Mouse (Mus musculus) embryonic stem cell, embryonic (primary cell): Measurements from ENCODE around the gene Nmt1.

Experiments
- CTCF ChIA-PET, 4 experiments: fragments of 300-600 bp in 2 of 4; fragments of 350-600 bp in 2 of 4; sonication (Branson Sonifier 250); formaldehyde crosslinking; loops; one replicate each; lab custom pipeline; 2022; ENCODE audit warnings: inconsistent platforms in 2 of 4; lab: Charles Lee
- POLR2A ChIA-PET, 4 experiments: fragments of 300-600 bp in 2 of 4; fragments of 350-600 bp in 2 of 4; sonication (Branson Sonifier 250); formaldehyde crosslinking; loops; one replicate each; lab custom pipeline; 2022; ENCODE audit warnings: antibody characterized with exemption in 4 of 4, inconsistent platforms in 1 of 4; lab: Charles Lee

The Nmt1 gene

GRCm38 (mm10) chr11:103098531-103099190 lies 70.7 kb downstream of the Nmt1 start:
- ChIA-PET POLR2A (interaction anchor here in 3 of 4 experiments (0.6 to 21.5 kb wide), 9 partner anchors 16 to 357 kb away, joined by 3 to 1644 read pairs (median 4); partner anchors contain the start of genes Hexim1 (in 3 of the 3), Hexim2 (in 2 of the 3) and Kif18b (in 1 of the 3)), CTCF (interaction anchor here in 3 of 4 experiments (0.6 to 1.1 kb wide), 3 partner anchors 60 to 173 kb away, joined by 3 to 5 read pairs (median 3); no protein-coding TSS in a partner anchor)

GRCm38 (mm10) chr11:103099352-103099940 lies 71.5 kb downstream of the Nmt1 start:
- POLR2A ChIA-PET, result interaction anchor here (0.7 to 21.5 kb wide), 14 partner anchors 15 to 174 kb away, joined by 3 to 1644 read pairs (median 4); partner anchors contain the start of genes Hexim1 (in 4 of the 4), Hexim2 (in 2 of the 4) and Kif18b (in 1 of the 4)
- CTCF ChIA-PET, result interaction anchor here (0.6 to 1.4 kb wide), 7 partner anchors 33 to 172 kb away, joined by 3 to 8 read pairs (median 3); no protein-coding TSS in a partner anchor

- CTCF ChIA-PET, result interaction anchor here (0.5 to 5.8 kb wide), 12 partner anchors 12 to 1045 kb away, joined by 3 to 87 read pairs (median 4); partner anchors contain the start of gene Hexim1 (in 1 of the 4)
- POLR2A ChIA-PET, result interaction anchor here (0.6 to 21.5 kb wide), 16 partner anchors 14 to 239 kb away, joined by 3 to 1644 read pairs (median 21); partner anchors contain the start of genes Hexim1 (in 4 of the 4) and Hexim2 (in 2 of the 4)
Observed at GRCm38 (mm10) chr11:103100361-103100760, 72.4 kb downstream of the Nmt1 start.

GRCm38 (mm10) chr11:103101481-103101865 lies 73.5 kb downstream of the Nmt1 start, which contains the start of the genes Plcd3 and Acbd4:
Gene Plcd3 (minus strand): TSS chr11:103101658.
Gene Acbd4 (plus strand): TSS chr11:103101682.
- POLR2A ChIA-PET, result interaction anchor here (0.5 to 21.5 kb wide), 38 partner anchors 8 to 741 kb away, joined by 3 to 1644 read pairs (median 8); partner anchors contain the start of genes Hexim1 (in 4 of the 4), Hexim2 (in 3 of the 4), C1ql1 (in 1 of the 4) and Ccdc103 (in 1 of the 4)

GRCm38 (mm10) chr11:103101866-103102501 lies 74.0 kb downstream of the Nmt1 start:
- POLR2A ChIA-PET, result interaction anchor here (0.6 to 21.5 kb wide), 60 partner anchors 8 to 635 kb away, joined by 3 to 1644 read pairs (median 5); partner anchors contain the start of genes Hexim1 (in 4 of the 4), Hexim2 (in 3 of the 4), C1ql1 (in 1 of the 4) and Ccdc103 (in 1 of the 4)
- CTCF ChIA-PET, result interaction anchor here (0.6 to 5.8 kb wide), 86 partner anchors 8 to 505 kb away, joined by 3 to 87 read pairs (median 5); partner anchors contain the start of genes Hexim1 (in 3 of the 4), C1ql1 (in 2 of the 4), Hexim2 (in 2 of the 4) and Dcakd (in 1 of the 4)

More at GRCm38 (mm10) chr11:103101481-103101865, 73.5 kb downstream of the Nmt1 start, which contains the start of the genes Plcd3 and Acbd4:
- CTCF ChIA-PET, result interaction anchor here (0.6 to 5.8 kb wide), 34 partner anchors 8 to 1970 kb away, joined by 3 to 87 read pairs (median 10); partner anchors contain the start of genes Hexim1 (in 3 of the 4), C1ql1 (in 2 of the 4), Dcakd (in 1 of the 4) and Hexim2 (in 1 of the 4)

- POLR2A ChIA-PET, result interaction anchor here (0.5 to 21.5 kb wide), 70 partner anchors 9 to 636 kb away, joined by 3 to 1644 read pairs (median 4); partner anchors contain the start of genes Hexim1 (in 4 of the 4), Hexim2 (in 3 of the 4), C1ql1 (in 1 of the 4) and Dcakd (in 1 of the 4)
- CTCF ChIA-PET, result interaction anchor here (0.6 to 5.8 kb wide), 100 partner anchors 9 to 413 kb away, joined by 3 to 87 read pairs (median 4); partner anchors contain the start of genes Hexim1 (in 3 of the 4), Hexim2 (in 2 of the 4), C1ql1 (in 1 of the 4) and Map3k14 (in 1 of the 4)
Observed at GRCm38 (mm10) chr11:103102725-103103349, 74.8 kb downstream of the Nmt1 start.

GRCm38 (mm10) chr11:103103621-103104020 lies 75.6 kb downstream of the Nmt1 start:
- POLR2A ChIA-PET, result interaction anchor here (0.7 to 21.5 kb wide), 26 partner anchors 11 to 822 kb away, joined by 3 to 1644 read pairs (median 12); partner anchors contain the start of genes Hexim1 (in 4 of the 4) and Hexim2 (in 2 of the 4)
- CTCF ChIA-PET, result interaction anchor here (0.6 to 5.8 kb wide), 18 partner anchors 8 to 281 kb away, joined by 3 to 87 read pairs (median 10); partner anchors contain the start of gene Hexim1 (in 1 of the 4)

GRCm38 (mm10) chr11:103104469-103104868 lies 76.5 kb downstream of the Nmt1 start:
- CTCF ChIA-PET, result interaction anchor here in 3 of 4 experiments (0.9 to 5.8 kb wide), 7 partner anchors 11 to 89 kb away, joined by 3 to 87 read pairs (median 15); partner anchors contain the start of gene Hexim1 (in 1 of the 3)
- POLR2A ChIA-PET, result interaction anchor here (0.8 to 21.5 kb wide), 19 partner anchors 10 to 84 kb away, joined by 3 to 1644 read pairs (median 18); partner anchors contain the start of genes Hexim1 (in 4 of the 4) and Hexim2 (in 3 of the 4)

GRCm38 (mm10) chr11:103105180-103105725 lies 77.3 kb downstream of the Nmt1 start:
- CTCF ChIA-PET, result interaction anchor here in 2 of 4 experiments (0.6 to 5.8 kb wide), 7 partner anchors 8 to 227 kb away, joined by 3 to 80 read pairs (median 4); partner anchors contain the start of gene Hexim1 (in 1 of the 2)
- POLR2A ChIA-PET, result interaction anchor here (0.9 to 21.5 kb wide), 16 partner anchors 9 to 213 kb away, joined by 3 to 1644 read pairs (median 4); partner anchors contain the start of genes Hexim1 (in 4 of the 4) and Hexim2 (in 2 of the 4)

GRCm38 (mm10) chr11:103105810-103106209 lies 77.8 kb downstream of the Nmt1 start:
- CTCF ChIA-PET, result interaction anchor here in 2 of 4 experiments (0.7 to 5.8 kb wide), 6 partner anchors 8 to 227 kb away, joined by 3 to 80 read pairs (median 4); partner anchors contain the start of gene Hexim1 (in 2 of the 2)
- POLR2A ChIA-PET, result interaction anchor here (0.6 to 21.5 kb wide), 16 partner anchors 9 to 213 kb away, joined by 3 to 1644 read pairs (median 4); partner anchors contain the start of genes Hexim1 (in 4 of the 4) and Hexim2 (in 2 of the 4)

GRCm38 (mm10) chr11:103106386-103106785 lies 78.4 kb downstream of the Nmt1 start:
- ChIA-PET POLR2A (interaction anchor here (0.6 to 21.5 kb wide), 14 partner anchors 8 to 214 kb away, joined by 3 to 1644 read pairs (median 6); partner anchors contain the start of genes Hexim1 (in 4 of the 4) and Hexim2 (in 2 of the 4)), CTCF (interaction anchor here in 3 of 4 experiments (0.6 to 2.0 kb wide), 4 partner anchors 9 to 52 kb away, joined by 3 to 8 read pairs (median 4); partner anchors contain the start of gene Hexim1 (in 2 of the 3))

GRCm38 (mm10) chr11:103111301-103111700 lies 83.3 kb downstream of the Nmt1 start:
- POLR2A ChIA-PET, result interaction anchor here (0.6 to 21.5 kb wide), 37 partner anchors 7 to 1178 kb away, joined by 3 to 2603 read pairs (median 4); partner anchors contain the start of genes Acbd4 (in 3 of the 4), Hexim2 (in 3 of the 4), Plcd3 (in 3 of the 4) and C1ql1 (in 1 of the 4)
- CTCF ChIA-PET, result interaction anchor here (0.6 to 2.9 kb wide), 14 partner anchors 9 to 337 kb away, joined by 3 to 46 read pairs (median 6); partner anchors contain the start of genes Acbd4 (in 1 of the 4), Kif18b (in 1 of the 4) and Plcd3 (in 1 of the 4)

GRCm38 (mm10) chr11:103111881-103112551 lies 84.0 kb downstream of the Nmt1 start:
- POLR2A ChIA-PET, result interaction anchor here (0.6 to 21.5 kb wide), 52 partner anchors 8 to 1178 kb away, joined by 3 to 2603 read pairs (median 4); partner anchors contain the start of genes Hexim2 (in 4 of the 4), Acbd4 (in 3 of the 4), Plcd3 (in 3 of the 4) and C1ql1 (in 1 of the 4)

GRCm38 (mm10) chr11:103112552-103112912 lies 84.5 kb downstream of the Nmt1 start:
- ChIA-PET CTCF (interaction anchor here (0.5 to 2.9 kb wide), 10 partner anchors 10 to 226 kb away, joined by 3 to 46 read pairs (median 6); partner anchors contain the start of genes Acbd4 (in 1 of the 4), Hexim2 (in 1 of the 4) and Plcd3 (in 1 of the 4)), POLR2A (interaction anchor here (0.7 to 21.5 kb wide), 39 partner anchors 9 to 1177 kb away, joined by 3 to 2603 read pairs (median 5); partner anchors contain the start of genes Hexim2 (in 4 of the 4), Acbd4 (in 3 of the 4), Plcd3 (in 3 of the 4) and Kif18b (in 1 of the 4))

More at GRCm38 (mm10) chr11:103111881-103112551, 84.0 kb downstream of the Nmt1 start:
- CTCF ChIA-PET, result interaction anchor here (0.5 to 2.9 kb wide), 17 partner anchors 9 to 338 kb away, joined by 3 to 46 read pairs (median 4); partner anchors contain the start of genes Acbd4 (in 1 of the 4), Hexim2 (in 1 of the 4), Kif18b (in 1 of the 4) and Plcd3 (in 1 of the 4)
